Mouse (Mus musculus) bone marrow macrophage, adult 2 months (primary cell): ENCODE measurements around the gene Gm525.

ENCODE experiments used
- CTCF ChIP-seq: IDR thresholded peaks from 2 replicates; pipeline ENCODE4 v1.5.1; 2012; ENCODE audit warnings: low read depth, mild to moderate bottlenecking, low read length, moderate library complexity
- POLR2A ChIP-seq: IDR thresholded peaks from 2 replicates; pipeline ENCODE4 v1.6.1; 2012; ENCODE audit warnings: mild to moderate bottlenecking, low read depth, low read length, borderline replicate concordance

- TF ChIP-seq CTCF (no peak), POLR2A (no peak)
Measured at GRCm38 (mm10) chr11:89078996-89079680, 5.5 kb downstream of the Gm525 start.
